Mouse (Mus musculus) kidney, postnatal 0 days (tissue): ENCODE results near the gene Mroh2a. TPM values are rescaled to one million over a fixed set of nuclear protein-coding genes. Genes with fewer than 3 reads are reported as not detected.

Source experiments
- ATAC-seq: fragments of 200-750 bp; cut with Nextera tagmentation; replicated peaks from 2 replicates; pipeline ENCODE4 v1.8.0; 2017; ENCODE audit warnings: low read depth, moderate number of reproducible peaks, moderate TSS enrichment, moderate library complexity; ENCODE audit not compliant: low FRiP score
- DNase-seq: peaks from one replicate; pipeline ENCODE4 v3.0.0-alpha.2; 2016; ENCODE audit warnings: low spot score
- H3K27ac ChIP-seq: fragments of 300-500 bp; sonication (generic); 2 replicates; pipeline ENCODE4 v1.5.1; 2014; ENCODE audit warnings: mild to moderate bottlenecking
- H3K27me3 ChIP-seq: fragments of 300-500 bp; sonication (generic); 2 replicates; pipeline ENCODE4 v1.6.1; 2014; ENCODE audit warnings: low read length, mixed read lengths; ENCODE audit not compliant: insufficient read depth
- H3K36me3 ChIP-seq: fragments of 300-500 bp; sonication (generic); 2 replicates; pipeline ENCODE4 v1.6.1; 2014; ENCODE audit warnings: low read length, mixed read lengths; ENCODE audit not compliant: insufficient read depth
- H3K4me1 ChIP-seq: fragments of 300-500 bp; sonication (generic); replicated peaks from 2 replicates; pipeline ENCODE4 v1.6.1; 2014; ENCODE audit warnings: antibody characterized with exemption, low read length, mixed read lengths; ENCODE audit not compliant: insufficient read depth
- H3K4me2 ChIP-seq: fragments of 300-500 bp; sonication (generic); 2 replicates; pipeline ENCODE4 v1.6.1; 2014; ENCODE audit warnings: mild to moderate bottlenecking, low read length, moderate library complexity, mixed read lengths
- H3K4me3 ChIP-seq: fragments of 300-500 bp; sonication (generic); replicated peaks from 2 replicates; pipeline ENCODE4 v1.5.1; 2014; ENCODE audit warnings: low read depth, low read length
- H3K9ac ChIP-seq: fragments of 300-500 bp; sonication (generic); 2 replicates; pipeline ENCODE4 v1.6.1; 2014; ENCODE audit warnings: low read depth, low read length
- H3K9me3 ChIP-seq: fragments of 300-500 bp; sonication (generic); replicated peaks from 2 replicates; pipeline ENCODE4 v1.6.1; 2016; ENCODE audit warnings: low read length, inconsistent platforms, mixed read lengths
- CTCF ChIP-seq: IDR thresholded peaks from 2 replicates; pipeline ENCODE4 v1.5.1; 2016; ENCODE audit warnings: antibody characterized with exemption, low read depth, mild to moderate bottlenecking, moderate library complexity
- WGBS: fragments of 180-500 bp; shearing (Covaris S2); extraction: QIAGEN DNeasy Blood & Tissue Kit; methylation state at CpG from one replicate; pipeline ENCODE4 v1.1.7; 2014; 5-methylcytosine and 5-hydroxymethylcytosine counted together
- polyA plus RNA-seq: library from polyadenylated mRNA; unstranded; fragments of >200 nt; fragmentation: Nextera tagmentation; extraction: Ambion mirVana; gene quantifications from 2 replicates; pipeline ENCODE4 v1.2.1, GENCODE M21; 2015

Gene Mroh2a
- polyA plus RNA-seq, 1 experiment from 2014 or later, result 0.66 TPM

GRCm38 (mm10) chr1:88229986-88230385 lies 3.2 kb downstream of the Mroh2a start:
- H3K4me1 ChIP-seq, result no peaks in the 10 kb centered on the region
- no peak overlapping the region for H3K27ac ChIP-seq
- ATAC-seq (0 out of 2 replicates have a peak, but pooled peaks have one; percentile 0), DNase-seq (no peak)
- no peaks in the 10 kb centered on the region for H3K27me3 ChIP-seq
- no peak overlapping the region for H3K4me3 ChIP-seq
- 84% methylated on average over 5 of the region's 5 CpGs for whole genome bisulfite sequencing
- no peak overlapping the region for H3K4me2 ChIP-seq
- no peak for TF ChIP-seq CTCF
- no peaks in the 10 kb centered on the region for H3K36me3 ChIP-seq
- peaks cover 59% of the 10 kb centered on the region for H3K9me3 ChIP-seq
- no peak overlapping the region for H3K9ac ChIP-seq

GRCm38 (mm10) chr1:88230421-88230820 lies 3.6 kb downstream of the Mroh2a start:
- 72% methylated on average over 7 of the region's 7 CpGs for WGBS
- Histone ChIP-seq H3K36me3 (no peaks in the 10 kb centered on the region), H3K4me2 (no peak overlapping the region), H3K9ac (no peak overlapping the region), H3K27ac (no peak overlapping the region), H3K27me3 (no peaks in the 10 kb centered on the region), H3K4me3 (no peak overlapping the region), H3K4me1 (no peaks in the 10 kb centered on the region), H3K9me3 (peaks cover 64% of the 10 kb centered on the region)
- no peak for DNase-seq
- no peak for TF ChIP-seq CTCF
- ATAC-seq, result no peak

GRCm38 (mm10) chr1:88230981-88231802 lies 4.4 kb downstream of the Mroh2a start:
- no peaks in the 10 kb centered on the region for H3K27me3 ChIP-seq
- WGBS, result 75% methylated on average over 6 of the region's 6 CpGs
- TF ChIP-seq CTCF, result no peak
- DNase-seq (no peak), ATAC-seq (no peak)
- no peaks in the 10 kb centered on the region for H3K4me1 ChIP-seq
- H3K4me2 ChIP-seq, result no peak overlapping the region
- H3K36me3 ChIP-seq, result no peaks in the 10 kb centered on the region
- no peak overlapping the region for H3K27ac ChIP-seq
- no peak overlapping the region for H3K4me3 ChIP-seq
- no peak overlapping the region for H3K9ac ChIP-seq
- H3K9me3 ChIP-seq, result peaks cover 65% of the 10 kb centered on the region

- Histone ChIP-seq H3K27me3 (no peaks in the 10 kb centered on the region), H3K4me3 (no peak overlapping the region), H3K9ac (no peak overlapping the region), H3K4me2 (no peak overlapping the region), H3K9me3 (peaks cover 69% of the 10 kb centered on the region), H3K27ac (no peak overlapping the region), H3K4me1 (no peaks in the 10 kb centered on the region), H3K36me3 (no peaks in the 10 kb centered on the region)
- DNase-seq (no peak), ATAC-seq (no peak)
- no peak for TF ChIP-seq CTCF
- 66% methylated on average over 7 of the region's 7 CpGs for WGBS
Observed at GRCm38 (mm10) chr1:88231803-88232499, 5.2 kb downstream of the Mroh2a start.

- Histone ChIP-seq H3K27ac (no peak overlapping the region), H3K4me1 (no peaks in the 10 kb centered on the region), H3K27me3 (no peaks in the 10 kb centered on the region), H3K4me2 (no peak overlapping the region), H3K36me3 (no peaks in the 10 kb centered on the region), H3K9me3 (peaks cover 76% of the 10 kb centered on the region), H3K4me3 (no peak overlapping the region), H3K9ac (no peak overlapping the region)
- DNase-seq (no peak), ATAC-seq (no peak)
- no peak for TF ChIP-seq CTCF
- 50% methylated on average over 3 of the region's 3 CpGs for WGBS
Observed at GRCm38 (mm10) chr1:88232664-88233380, 6.0 kb downstream of the Mroh2a start.

- H3K4me1 ChIP-seq, result no peaks in the 10 kb centered on the region
- 65% methylated on average over 14 of the region's 14 CpGs for whole genome bisulfite sequencing
- no peak overlapping the region for H3K27ac ChIP-seq
- DNase-seq (no peak), ATAC-seq (no peak)
- H3K9ac ChIP-seq, result no peak overlapping the region
- no peak overlapping the region for H3K4me2 ChIP-seq
- peaks cover 76% of the 10 kb centered on the region for H3K9me3 ChIP-seq
- no peak for TF ChIP-seq CTCF
- no peaks in the 10 kb centered on the region for H3K36me3 ChIP-seq
- no peak overlapping the region for H3K4me3 ChIP-seq
- no peaks in the 10 kb centered on the region for H3K27me3 ChIP-seq
Observed at GRCm38 (mm10) chr1:88233421-88234247, 6.8 kb downstream of the Mroh2a start.
